Mouse (Mus musculus): ENCODE data around the gene Lrrc74a. TPM values are rescaled to one million over a fixed set of nuclear protein-coding genes. Genes with fewer than 3 reads are reported as not detected.

Lrrc74a gene
- not detected in 2 replicates for polyA plus RNA-seq (2015; fragmentation: Nextera tagmentation; extraction: Ambion mirVana)

DNA sequence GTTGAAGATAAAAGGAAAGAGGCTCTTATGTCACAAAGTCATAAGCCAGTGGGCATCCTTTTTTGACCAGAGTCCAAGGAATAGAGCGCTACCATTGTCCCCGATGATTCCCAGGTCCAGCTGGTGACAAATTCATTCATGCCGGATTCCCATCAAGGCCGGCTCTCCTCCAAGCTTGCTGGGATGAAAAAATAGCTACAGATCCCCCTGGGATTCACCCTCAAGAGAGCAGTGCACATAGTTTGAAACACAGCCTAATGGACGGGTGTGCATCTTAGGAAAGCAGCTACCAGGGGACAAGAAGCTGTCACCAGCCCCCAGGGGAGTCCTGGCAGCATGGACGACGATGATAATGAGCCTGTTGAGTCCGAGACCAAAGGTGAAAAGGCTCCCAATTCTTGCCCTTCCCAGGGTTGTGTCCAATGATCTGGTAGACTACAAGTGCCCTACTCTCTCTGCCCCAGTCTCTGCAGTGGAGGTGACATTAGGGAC is at the start of gene Lrrc74a:
Gene Lrrc74a (plus strand): TSS at position 51 of the 492 bp plus-strand sequence.
- H3K27me3 ChIP-seq (replicated peaks; ENCODE audit: control insufficient read depth, insufficient read depth, low read length), result no peaks in the 10 kb centered on the region
- H3K4me1 ChIP-seq (ENCODE audit: control insufficient read depth, insufficient read depth, low read depth, low read length), result no peaks in the 10 kb centered on the region
- no peak within 1 kb of the TSS for H3K4me2 ChIP-seq (ENCODE audit: low read length)
- no peak within 1 kb of the TSS for H3K4me3 ChIP-seq (ENCODE audit: low read length)
- H3K9ac ChIP-seq (ENCODE audit: low read depth, low read length), result no peak within 1 kb of the TSS
- no peak within 1 kb of the TSS for H3K27ac ChIP-seq (ENCODE audit: low read depth, low read length)
- no peaks in the 10 kb centered on the region for H3K9me3 ChIP-seq (ENCODE audit: control insufficient read depth, low read length)
- 78% methylated on average over 8 of the region's 8 CpGs for WGBS
- ATAC-seq, result no peak
- H3K36me3 ChIP-seq (ENCODE audit: control insufficient read depth, insufficient read depth, low read length), result no peaks in the 10 kb centered on the region

DNA sequence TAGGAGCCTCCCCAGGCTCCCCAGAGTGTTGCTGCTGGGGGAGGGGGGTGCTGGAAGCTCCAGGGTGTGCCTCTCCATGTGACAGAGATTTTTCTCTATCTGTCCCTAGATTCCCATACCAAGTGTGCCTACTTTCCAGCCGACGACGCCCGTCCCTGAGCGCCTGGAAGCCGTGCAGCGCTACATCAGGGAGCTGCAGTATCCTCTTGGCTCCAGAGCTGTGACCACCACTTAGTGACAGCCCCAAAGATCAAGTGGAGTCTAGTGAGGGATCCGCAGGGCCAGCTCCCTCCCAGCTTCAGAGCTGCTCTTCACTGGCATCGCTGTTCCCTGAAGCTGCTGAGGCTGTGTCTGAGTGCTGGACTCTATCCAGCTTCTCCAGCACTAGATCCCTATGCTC is 48.9 kb upstream of the Lrrc74a start:
- Histone ChIP-seq H3K4me2 (ENCODE audit: low read length) (no peak overlapping the region), H3K4me1 (ENCODE audit: control insufficient read depth, insufficient read depth, low read depth, low read length) (peaks cover 36% of the 10 kb centered on the region), H3K27me3 (replicated peaks; ENCODE audit: control insufficient read depth, insufficient read depth, low read length) (no peaks in the 10 kb centered on the region), H3K36me3 (ENCODE audit: control insufficient read depth, insufficient read depth, low read length) (peaks cover 15% of the 10 kb centered on the region), H3K4me3 (ENCODE audit: low read length) (no peak overlapping the region), H3K9me3 (ENCODE audit: control insufficient read depth, low read length) (no peaks in the 10 kb centered on the region), H3K27ac (ENCODE audit: low read depth, low read length) (peak overlapping the region; percentile 26; the same call in 1 of the 2 replicates), H3K9ac (ENCODE audit: low read depth, low read length) (no peak overlapping the region)
- 68% methylated on average over 9 of the region's 9 CpGs for WGBS
- ATAC-seq, result no peak

DNA sequence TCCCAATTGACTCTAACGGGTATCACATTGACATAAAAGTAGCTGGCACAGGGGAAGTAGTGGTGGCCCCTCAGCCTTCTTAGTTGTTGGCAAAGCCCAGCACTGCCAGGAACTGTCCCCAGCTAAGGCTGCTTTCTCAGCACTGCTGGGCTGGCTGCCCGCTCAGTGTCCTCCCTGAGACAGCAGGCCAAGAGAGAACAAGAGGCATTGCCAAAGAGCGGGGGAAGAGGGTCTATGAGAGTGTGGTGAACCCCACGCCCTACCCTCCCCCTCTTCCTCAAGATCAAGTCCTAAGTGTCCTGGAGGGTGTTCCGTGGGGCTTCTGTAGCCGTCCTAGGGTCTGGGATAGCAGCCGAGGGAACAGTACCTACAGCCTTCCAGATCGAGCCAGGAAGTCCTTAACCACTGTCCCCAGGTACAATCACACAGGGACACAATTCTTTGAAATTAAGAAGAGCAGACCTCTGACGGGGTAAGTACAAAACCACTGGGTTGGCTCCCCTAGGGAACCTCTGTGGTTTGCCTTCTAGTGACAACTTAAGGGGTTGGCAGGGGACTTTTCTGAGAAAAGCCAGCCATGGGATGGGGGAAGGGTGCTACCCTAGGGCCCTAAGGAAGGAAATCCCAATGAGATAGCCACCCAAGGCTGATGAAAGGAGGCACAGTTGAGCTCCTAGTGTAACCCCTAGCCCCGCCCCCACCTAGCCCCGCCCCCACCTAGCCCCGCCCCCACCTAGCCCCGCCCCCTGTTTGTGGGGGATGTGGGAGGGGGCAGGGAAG is 47.4 kb upstream of the Lrrc74a start:
- Histone ChIP-seq H3K4me2 (ENCODE audit: low read length) (no peak overlapping the region), H3K4me3 (ENCODE audit: low read length) (no peak overlapping the region), H3K36me3 (ENCODE audit: control insufficient read depth, insufficient read depth, low read length) (peaks cover 22% of the 10 kb centered on the region), H3K9me3 (ENCODE audit: control insufficient read depth, low read length) (no peaks in the 10 kb centered on the region), H3K27me3 (replicated peaks; ENCODE audit: control insufficient read depth, insufficient read depth, low read length) (no peaks in the 10 kb centered on the region), H3K9ac (ENCODE audit: low read depth, low read length) (no peak overlapping the region), H3K4me1 (ENCODE audit: control insufficient read depth, insufficient read depth, low read depth, low read length) (peaks cover 32% of the 10 kb centered on the region), H3K27ac (ENCODE audit: low read depth, low read length) (peak overlapping the region; percentile 59; the same call in 1 of the 2 replicates)
- peak; percentile 50 for ATAC-seq
- 51% methylated on average over 13 of the region's 13 CpGs for WGBS

DNA sequence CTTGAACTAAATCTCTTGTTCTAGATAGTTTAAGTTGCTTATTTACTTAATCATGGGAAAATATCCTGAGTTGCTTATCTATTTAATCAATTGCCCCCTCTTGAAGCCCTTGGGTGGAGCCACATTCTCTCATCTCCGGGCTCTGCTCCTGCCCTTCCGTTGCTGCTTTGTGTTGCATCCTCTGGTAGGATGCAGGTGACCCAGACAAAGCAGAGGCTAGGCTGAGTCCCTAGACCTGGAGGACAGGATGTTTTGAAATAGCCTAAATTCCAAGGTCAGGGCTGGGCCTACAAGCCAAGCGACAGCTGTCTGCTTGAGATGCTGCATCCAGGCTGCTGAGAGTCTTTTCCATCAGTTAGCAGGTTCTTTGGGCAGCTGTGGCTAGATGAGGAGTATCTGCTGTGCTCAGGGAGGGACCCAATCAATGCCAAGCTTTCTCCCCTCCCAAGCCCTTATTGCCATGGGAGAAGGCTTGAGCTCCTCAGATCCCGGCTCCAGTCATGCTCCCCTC is 46.7 kb upstream of the Lrrc74a start:
- Histone ChIP-seq H3K9ac (ENCODE audit: low read depth, low read length) (no peak overlapping the region), H3K27ac (ENCODE audit: low read depth, low read length) (peak overlapping the region; percentile 14; the same call in 1 of the 2 replicates), H3K4me1 (ENCODE audit: control insufficient read depth, insufficient read depth, low read depth, low read length) (peaks cover 25% of the 10 kb centered on the region), H3K4me2 (ENCODE audit: low read length) (no peak overlapping the region), H3K4me3 (ENCODE audit: low read length) (no peak overlapping the region), H3K9me3 (ENCODE audit: control insufficient read depth, low read length) (no peaks in the 10 kb centered on the region), H3K27me3 (replicated peaks; ENCODE audit: control insufficient read depth, insufficient read depth, low read length) (no peaks in the 10 kb centered on the region), H3K36me3 (ENCODE audit: control insufficient read depth, insufficient read depth, low read length) (peaks cover 25% of the 10 kb centered on the region)
- no peak for ATAC-seq
- 83% methylated on average over 4 of the region's 4 CpGs for WGBS

DNA sequence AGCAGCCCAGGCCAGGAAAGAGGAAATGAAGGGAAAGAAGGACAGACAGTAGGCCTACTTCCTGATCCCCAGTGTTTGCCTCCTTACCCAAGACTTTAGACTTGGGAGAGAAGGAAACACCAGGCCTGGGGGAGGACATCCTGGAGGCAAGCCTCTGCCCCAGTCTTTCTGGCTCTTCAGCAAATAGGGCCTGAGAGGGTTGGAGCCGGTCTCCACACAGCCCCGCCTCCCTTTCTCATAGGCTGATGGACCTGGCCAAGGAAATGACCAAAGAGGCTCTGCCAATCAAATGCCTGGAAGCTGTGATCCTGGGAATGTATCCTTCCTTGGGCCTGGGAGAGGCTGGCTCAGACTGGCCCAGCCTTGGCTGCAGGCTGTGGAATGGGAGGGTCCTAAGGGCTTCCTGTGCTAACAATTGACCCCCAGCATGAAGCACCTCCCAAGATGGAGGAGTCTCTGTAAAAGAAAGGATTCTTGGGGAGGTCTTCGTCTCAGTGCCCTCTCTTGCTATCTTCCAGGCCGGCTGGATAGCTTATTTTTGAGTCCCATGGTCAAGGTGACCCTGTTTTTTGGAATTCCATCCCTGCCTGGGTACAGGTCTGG is 46.1 kb upstream of the Lrrc74a start:
- no peak for ATAC-seq
- Histone ChIP-seq H3K27ac (ENCODE audit: low read depth, low read length) (peak overlapping the region; percentile 14; the same call in 1 of the 2 replicates), H3K27me3 (replicated peaks; ENCODE audit: control insufficient read depth, insufficient read depth, low read length) (no peaks in the 10 kb centered on the region), H3K4me2 (ENCODE audit: low read length) (no peak overlapping the region), H3K4me3 (ENCODE audit: low read length) (no peak overlapping the region), H3K9me3 (ENCODE audit: control insufficient read depth, low read length) (no peaks in the 10 kb centered on the region), H3K36me3 (ENCODE audit: control insufficient read depth, insufficient read depth, low read length) (peaks cover 25% of the 10 kb centered on the region), H3K9ac (ENCODE audit: low read depth, low read length) (no peak overlapping the region), H3K4me1 (ENCODE audit: control insufficient read depth, insufficient read depth, low read depth, low read length) (peaks cover 19% of the 10 kb centered on the region)
- 78% methylated on average over 4 of the region's 4 CpGs for WGBS

DNA sequence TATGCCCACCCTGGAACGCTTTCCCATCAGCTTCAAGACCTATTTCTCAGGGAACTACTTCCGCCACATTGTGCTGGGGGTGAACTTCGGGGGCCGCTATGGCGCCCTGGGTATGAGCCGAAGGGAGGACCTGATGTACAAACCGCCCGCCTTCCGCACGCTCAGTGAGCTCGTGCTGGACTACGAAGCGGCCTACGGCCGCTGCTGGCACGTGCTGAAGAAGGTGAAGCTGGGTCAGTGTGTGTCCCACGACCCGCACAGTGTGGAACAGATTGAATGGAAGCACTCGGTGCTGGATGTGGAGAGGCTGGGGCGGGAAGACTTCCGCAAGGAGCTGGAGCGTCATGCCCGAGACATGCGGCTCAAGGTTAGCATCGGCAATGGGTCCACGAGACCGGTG is 45.3 kb upstream of the Lrrc74a start:
- H3K4me1 ChIP-seq (ENCODE audit: control insufficient read depth, insufficient read depth, low read depth, low read length), result peaks cover 16% of the 10 kb centered on the region
- ATAC-seq, result no peak
- H3K27me3 ChIP-seq (replicated peaks; ENCODE audit: control insufficient read depth, insufficient read depth, low read length), result no peaks in the 10 kb centered on the region
- no peak overlapping the region for H3K4me2 ChIP-seq (ENCODE audit: low read length)
- H3K4me3 ChIP-seq (ENCODE audit: low read length), result no peak overlapping the region
- WGBS, result 96% methylated on average over 27 of the region's 27 CpGs
- no peak overlapping the region for H3K9ac ChIP-seq (ENCODE audit: low read depth, low read length)
- peaks cover 25% of the 10 kb centered on the region for H3K36me3 ChIP-seq (ENCODE audit: control insufficient read depth, insufficient read depth, low read length)
- no peak overlapping the region for H3K27ac ChIP-seq (ENCODE audit: low read depth, low read length)
- no peaks in the 10 kb centered on the region for H3K9me3 ChIP-seq (ENCODE audit: control insufficient read depth, low read length)

DNA sequence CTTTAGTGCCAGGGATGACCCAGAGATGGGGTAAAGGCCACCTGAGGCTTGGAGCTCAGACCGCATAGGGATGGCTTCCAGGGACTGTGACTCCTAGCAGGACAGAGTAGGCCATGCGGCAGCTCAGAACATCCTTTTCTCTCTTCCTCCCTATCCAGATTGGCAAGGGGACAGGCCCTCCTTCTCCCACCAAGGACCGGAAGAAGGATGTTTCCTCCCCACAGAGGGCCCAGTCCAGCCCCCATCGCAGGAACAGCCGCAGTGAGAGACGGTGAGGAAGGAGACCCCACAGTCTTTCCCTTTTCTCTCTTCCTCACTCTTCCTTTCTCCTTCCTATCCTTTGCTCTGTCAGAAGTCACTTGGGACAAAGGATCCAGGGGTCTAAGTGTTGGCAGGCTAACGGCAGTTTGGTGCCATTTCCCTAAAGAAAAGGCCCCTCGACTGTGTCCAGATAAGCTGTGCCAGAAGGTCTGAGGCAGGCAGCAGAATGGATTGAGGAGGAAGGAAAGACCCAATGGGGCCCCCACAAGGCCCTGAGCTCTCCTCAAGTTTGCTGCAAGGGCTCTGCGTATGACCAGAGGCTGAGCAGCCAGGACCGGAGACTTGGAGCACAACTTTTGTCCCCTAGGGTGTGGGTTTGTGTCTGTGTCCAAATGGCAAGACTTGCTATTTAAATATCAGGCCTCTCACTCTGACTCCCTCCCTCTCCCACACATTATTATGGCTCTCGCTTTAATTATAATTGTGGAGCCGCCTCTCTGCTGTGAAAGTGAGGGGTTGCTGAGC is 43.3 kb upstream of the Lrrc74a start:
- Histone ChIP-seq H3K4me1 (ENCODE audit: control insufficient read depth, insufficient read depth, low read depth, low read length) (peaks cover 8% of the 10 kb centered on the region; the same call in 1 of the 2 replicates), H3K36me3 (ENCODE audit: control insufficient read depth, insufficient read depth, low read length) (peaks cover 35% of the 10 kb centered on the region), H3K27me3 (replicated peaks; ENCODE audit: control insufficient read depth, insufficient read depth, low read length) (no peaks in the 10 kb centered on the region), H3K27ac (ENCODE audit: low read depth, low read length) (peak overlapping the region; percentile 51), H3K9ac (ENCODE audit: low read depth, low read length) (no peak overlapping the region; the same call in 1 of the 2 replicates), H3K4me3 (ENCODE audit: low read length) (no peak overlapping the region), H3K9me3 (ENCODE audit: control insufficient read depth, low read length) (no peaks in the 10 kb centered on the region), H3K4me2 (ENCODE audit: low read length) (no peak overlapping the region)
- no peak for ATAC-seq
- WGBS, result 77% methylated on average over 12 of the region's 12 CpGs

DNA sequence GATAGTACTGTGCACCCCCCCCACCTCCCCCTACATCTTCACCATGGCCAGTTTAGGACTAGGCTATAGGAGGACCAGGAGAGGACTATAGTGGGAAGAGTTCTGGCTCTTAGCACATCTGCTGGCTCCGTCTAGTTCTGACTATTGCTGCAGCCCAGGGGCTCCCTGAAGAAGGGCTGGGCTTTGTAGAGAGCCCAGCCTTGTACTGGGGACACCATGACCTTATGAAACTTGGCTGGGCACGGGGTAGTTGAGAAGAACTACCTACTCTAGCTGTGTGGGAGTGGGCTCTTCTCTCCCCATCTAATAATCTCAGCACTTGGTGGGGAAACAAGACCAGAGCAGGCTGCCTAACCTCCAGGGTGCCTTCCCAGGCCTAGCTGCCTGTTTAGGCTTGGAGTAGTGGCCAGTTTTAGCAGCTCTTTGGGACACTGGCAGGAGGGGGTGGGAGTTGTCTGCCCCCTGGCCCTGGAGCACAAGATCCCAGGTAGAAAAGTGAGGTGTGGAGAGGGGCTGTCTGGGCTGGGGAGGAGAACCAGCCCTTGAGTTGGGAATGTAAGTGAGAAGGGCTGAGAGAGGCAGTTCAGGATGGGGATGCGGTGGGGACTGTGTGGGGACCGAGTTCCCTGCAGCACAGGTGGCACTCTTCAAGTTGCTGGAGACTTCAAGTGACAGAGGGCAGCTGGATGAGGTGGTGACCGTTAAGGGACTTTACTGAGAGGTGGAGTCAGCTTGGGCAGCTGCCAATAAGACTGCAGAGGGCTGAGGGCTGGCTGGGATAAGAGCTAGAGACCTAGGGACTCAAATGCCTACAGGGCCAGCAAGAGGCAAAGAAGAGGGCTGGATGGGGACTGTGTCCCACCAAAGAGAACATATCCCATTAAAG is 41.5 kb upstream of the Lrrc74a start:
- 70% methylated on average over 5 of the region's 5 CpGs for WGBS
- no peak for ATAC-seq

More for the DNA sequence above, 41.5 kb upstream of the Lrrc74a start:
- H3K4me3 ChIP-seq (ENCODE audit: low read length), result no peak overlapping the region
- peaks cover 31% of the 10 kb centered on the region for H3K36me3 ChIP-seq (ENCODE audit: control insufficient read depth, insufficient read depth, low read length)
- H3K27ac ChIP-seq (ENCODE audit: low read depth, low read length), result no peak overlapping the region
- no peaks in the 10 kb centered on the region; the same call in 1 of the 2 replicates for H3K4me1 ChIP-seq (ENCODE audit: control insufficient read depth, insufficient read depth, low read depth, low read length)
- no peaks in the 10 kb centered on the region for H3K9me3 ChIP-seq (ENCODE audit: control insufficient read depth, low read length)
- no peaks in the 10 kb centered on the region for H3K27me3 ChIP-seq (replicated peaks; ENCODE audit: control insufficient read depth, insufficient read depth, low read length)
- H3K9ac ChIP-seq (ENCODE audit: low read depth, low read length), result no peak overlapping the region
- no peak overlapping the region for H3K4me2 ChIP-seq (ENCODE audit: low read length)

All from hindbrain, embryonic 16.5 days (tissue).